Mouse (Mus musculus) CH12.LX (cell line): ENCODE data around the gene Ankrd9.

Experiments
- CTCF ChIP-seq, 2 experiments: IDR thresholded peaks in 1 of 2; conservative IDR thresholded peaks in 1 of 2; 2 replicates each; pipeline ENCODE4 v1.5.1; 2011 to 2012; ENCODE audit warnings: low read depth in 2 of 2, low read length in 2 of 2, improper control_type of control experiment in 1 of 2, inconsistent platforms in 1 of 2, mild to moderate bottlenecking in 1 of 2, moderate library complexity in 1 of 2
- EP300 ChIP-seq: IDR thresholded peaks from 2 replicates; pipeline ENCODE4 v1.6.1; 2011; ENCODE audit warnings: low read length, improper control_type of control experiment
- HCFC1 ChIP-seq: IDR thresholded peaks from 2 replicates; pipeline ENCODE4 v1.6.1; 2012; ENCODE audit warnings: low read depth, mild to moderate bottlenecking, inconsistent platforms, low read length, improper control_type of control experiment
- JUND ChIP-seq: conservative IDR thresholded peaks from 2 replicates; pipeline ENCODE4 v1.6.1; 2011; ENCODE audit warnings: low read depth, low read length, improper control_type of control experiment
- KAT2A ChIP-seq: IDR thresholded peaks from 2 replicates; pipeline ENCODE4 v1.6.1; 2012; ENCODE audit warnings: low read length, improper control_type of control experiment, inconsistent platforms; ENCODE audit not compliant: insufficient replicate concordance
- MAFK ChIP-seq: IDR thresholded peaks from 2 replicates; pipeline ENCODE4 v1.6.1; 2011; ENCODE audit warnings: low read length, improper control_type of control experiment; ENCODE audit not compliant: insufficient replicate concordance
- MAZ ChIP-seq: IDR thresholded peaks from 2 replicates; pipeline ENCODE4 v1.6.1; 2012; ENCODE audit warnings: low read depth, mild to moderate bottlenecking, inconsistent platforms, low read length, improper control_type of control experiment, moderate library complexity
- MXI1 ChIP-seq: IDR thresholded peaks from 2 replicates; pipeline ENCODE4 v1.6.1; 2011; ENCODE audit warnings: mild to moderate bottlenecking, low read depth, low read length, improper control_type of control experiment
- MYC ChIP-seq: IDR thresholded peaks from 2 replicates; pipeline ENCODE4 v1.6.1; 2011; ENCODE audit warnings: low read depth, mild to moderate bottlenecking, improper control_type of control experiment, low read length
- PAX5 ChIP-seq: IDR thresholded peaks from 2 replicates; pipeline ENCODE4 v1.6.1; 2012; ENCODE audit warnings: low read length, inconsistent platforms, mixed read lengths
- POLR2A ChIP-seq: IDR thresholded peaks from 2 replicates; pipeline ENCODE4 v1.6.1; 2011; ENCODE audit warnings: low read depth, mild to moderate bottlenecking, improper control_type of control experiment, low read length
- SIN3A ChIP-seq: IDR thresholded peaks from 2 replicates; pipeline ENCODE4 v1.6.1; 2012; ENCODE audit warnings: low read length, improper control_type of control experiment, inconsistent platforms
- ZMIZ1 ChIP-seq: IDR thresholded peaks from 2 replicates; pipeline ENCODE4 v1.6.1; 2012; ENCODE audit warnings: low read depth, mild to moderate bottlenecking, inconsistent platforms, low read length, improper control_type of control experiment

GRCm38 (mm10) chr12:110999820-111000219 lies 21.0 kb upstream of the Ankrd9 start:
- TF ChIP-seq POLR2A (no peak), EP300 (no peak), MXI1 (no peak), CTCF (conservative IDR thresholded peaks at IDR 0.05 in 1 of 2, IDR thresholded peaks at IDR 0.05 in 1 of 2; ENCODE audit: low read depth in 2 of 2, low read length in 2 of 2) (no peak), SIN3A (no peak), MAFK (no peak), PAX5 (no peak), ZMIZ1 (no peak), HCFC1 (no peak), JUND (no peak), MYC (no peak), MAZ (no peak), KAT2A (no peak)
